Mouse (Mus musculus) regulatory T cell (primary cell): Measurements from ENCODE around the gene Dstyk.

Experiments
- in situ Hi-C: fragments of 300-600 bp; cut with MboI, MseI; formaldehyde crosslinking; loops from one replicate; pipeline ENCODE4 v1.15.1; 2025; ENCODE audit warnings: high pct_unique_total_duplicates

The Dstyk gene

GRCm38 (mm10) chr1:132388813-132389803 is 28.2 kb upstream of the Dstyk start:
- in situ Hi-C loops = no loop called here

- in situ Hi-C loops = no loop called here
Measured at GRCm38 (mm10) chr1:132389886-132390585, 27.3 kb upstream of the Dstyk start.

GRCm38 (mm10) chr1:132390691-132391579 is 26.4 kb upstream of the Dstyk start, which contains the start of gene Tmcc2:
Gene Tmcc2, minus strand, starts transcription at chr1:132391281.
- in situ Hi-C loops = no loop called here

- in situ Hi-C loops = no loop called here
Measured at GRCm38 (mm10) chr1:132391580-132392022, 25.8 kb upstream of the Dstyk start.

GRCm38 (mm10) chr1:132392872-132393271 is 24.5 kb upstream of the Dstyk start:
- in situ Hi-C loops = no loop called here

- in situ Hi-C loops = no loop called here
Measured at GRCm38 (mm10) chr1:132396705-132397104, 20.6 kb upstream of the Dstyk start.

GRCm38 (mm10) chr1:132400538-132400937 is 16.8 kb upstream of the Dstyk start:
- in situ Hi-C loops = no loop called here

GRCm38 (mm10) chr1:132401843-132402242 is 15.5 kb upstream of the Dstyk start:
- in situ Hi-C loops = no loop called here

- in situ Hi-C loops = no loop called here
Measured at GRCm38 (mm10) chr1:132410657-132411056, 6.7 kb upstream of the Dstyk start.

GRCm38 (mm10) chr1:132416244-132416942 is 962 bp upstream of the Dstyk start:
- in situ Hi-C loops = no loop called here

GRCm38 (mm10) chr1:132416943-132417290 is 438 bp upstream of the Dstyk start:
- in situ Hi-C loops = no loop called here

- in situ Hi-C loops = no loop called here
Measured at GRCm38 (mm10) chr1:132420206-132420605, 2.9 kb downstream of the Dstyk start.

- in situ Hi-C loops = no loop called here
Measured at GRCm38 (mm10) chr1:132420662-132421061, 3.3 kb downstream of the Dstyk start.

- in situ Hi-C loops = no loop called here
Measured at GRCm38 (mm10) chr1:132422912-132423696, 5.7 kb downstream of the Dstyk start.

- in situ Hi-C loops = no loop called here
Measured at GRCm38 (mm10) chr1:132425600-132425999, 8.2 kb downstream of the Dstyk start.

- in situ Hi-C loops = no loop called here
Measured at GRCm38 (mm10) chr1:132430818-132431217, 13.5 kb downstream of the Dstyk start.

GRCm38 (mm10) chr1:132431716-132432115 is 14.4 kb downstream of the Dstyk start:
- in situ Hi-C loops = no loop called here

GRCm38 (mm10) chr1:132433349-132433748 is 16.0 kb downstream of the Dstyk start:
- in situ Hi-C loops = no loop called here

GRCm38 (mm10) chr1:132434032-132434431 is 16.7 kb downstream of the Dstyk start:
- in situ Hi-C loops = no loop called here

GRCm38 (mm10) chr1:132436320-132436958 is 19.1 kb downstream of the Dstyk start:
- in situ Hi-C loops = no loop called here
